Mouse (Mus musculus) lung, adult 2 months (tissue): ENCODE results near the gene Bdh1.

Experiments
- CTCF ChIP-seq: fragments of 200-500 bp; IDR thresholded peaks from 2 replicates; pipeline ENCODE4 v1.5.1; 2011; ENCODE audit warnings: mild to moderate bottlenecking, low read length, control low read depth; ENCODE audit not compliant: insufficient read depth
- POLR2A ChIP-seq: fragments of 200-500 bp; IDR thresholded peaks from 2 replicates; pipeline ENCODE4 v1.6.1; 2011; ENCODE audit warnings: low read depth, mild to moderate bottlenecking, control low read depth, low read length, borderline replicate concordance; ENCODE audit errors: extremely low read depth

DNA sequence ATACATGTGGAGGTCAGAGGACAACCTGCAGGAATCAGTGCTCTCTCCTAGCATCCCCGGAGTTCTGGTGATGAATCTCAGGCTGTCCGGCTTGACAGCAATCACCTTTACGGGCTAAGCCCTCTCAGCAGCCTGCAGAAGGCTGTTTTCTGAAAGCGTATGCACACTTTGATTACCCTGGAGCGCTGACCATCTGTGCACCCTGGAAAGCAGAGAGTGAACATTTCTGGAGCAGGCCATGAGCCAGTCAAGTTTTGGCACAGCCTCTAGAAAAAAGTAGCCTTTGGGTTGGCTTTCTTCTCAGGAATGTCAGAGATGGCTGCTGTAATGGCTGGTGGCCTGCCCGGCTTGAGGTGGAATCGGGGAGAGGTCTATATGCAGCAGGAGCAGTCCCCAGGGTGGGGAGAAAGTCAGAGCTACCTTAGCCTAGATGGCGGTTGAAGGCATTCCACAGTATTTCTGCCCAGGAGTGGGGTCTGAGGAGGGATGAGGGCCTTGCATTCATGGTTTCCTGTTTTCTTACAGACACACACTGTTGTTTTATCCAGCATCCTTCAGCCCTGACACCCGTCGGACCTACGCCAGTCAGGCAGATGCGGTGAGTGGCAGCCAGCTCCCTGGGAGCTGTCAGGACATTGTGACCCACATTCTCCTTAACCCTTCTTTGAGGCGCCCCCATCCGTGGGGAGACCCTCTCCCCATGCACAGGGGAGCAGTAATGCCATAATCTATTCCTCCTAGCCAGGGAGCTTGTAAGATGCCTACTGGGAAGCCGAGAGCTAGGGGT, 24.2 kb downstream of the Bdh1 start:
- TF ChIP-seq CTCF (no peak), POLR2A (no peak)
